Comparison of ENCODE assay signal across 17 mouse cellular contexts in the genomic region with DNA sequence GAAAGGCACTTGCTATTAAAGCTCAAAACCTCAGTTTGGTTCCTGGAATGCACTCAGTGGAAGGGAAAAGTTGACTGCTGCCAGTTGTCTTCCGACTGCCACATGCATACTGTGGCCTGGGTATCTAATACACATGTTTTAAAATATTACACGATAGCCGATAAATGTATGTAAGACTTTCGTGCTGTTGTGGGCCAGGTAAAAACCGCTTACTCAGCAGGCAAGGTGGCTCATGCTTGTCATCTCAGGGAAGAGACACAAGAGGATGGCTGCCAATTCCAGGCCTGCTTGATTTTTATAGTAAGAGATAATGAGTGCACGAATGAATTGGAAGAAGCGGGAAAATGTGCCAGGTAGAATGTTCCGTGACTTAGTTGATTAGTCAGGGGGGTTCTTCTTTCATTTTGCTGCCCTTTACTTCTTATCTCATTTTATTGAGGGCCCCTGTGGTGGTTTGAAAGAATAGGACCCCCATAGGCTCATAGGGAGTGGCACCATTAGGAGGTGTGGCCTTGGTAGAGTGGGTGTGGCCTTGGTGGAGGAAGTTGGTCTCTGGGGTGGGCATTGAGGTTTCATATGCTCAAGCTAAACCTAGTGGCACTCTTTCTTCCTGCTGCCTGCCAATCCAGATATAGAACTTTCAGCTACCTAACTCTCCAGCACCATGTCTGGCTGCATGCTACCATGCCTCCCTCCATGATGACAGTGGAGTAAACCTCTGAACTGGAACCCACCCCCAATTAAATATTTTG. TPM values are rescaled to one million over a fixed set of nuclear protein-coding genes. Genes with fewer than 3 reads are reported as not detected.
DNase-seq lines count a peak whose midpoint lies in the region; ATAC-seq lines count a peak whose summit lies in the region.
"Had no signal": no experiment of that assay in that cellular context is flagged by ENCODE, and none has a peak within 500 bp of the region (broad histone marks: within the 10 kb centered on the region; RNA-seq: fewer than 3 reads in every experiment).

No protein-coding gene starts in this region.

- H3K4me3 ChIP-seq in kidney, embryonic 16.5 days (ENCODE audit: low read length) = no peak overlapping the region
- H3K4me3 ChIP-seq in embryonic facial prominence, embryonic 12.5 days = no peak overlapping the region
- no peak overlapping the region for H3K4me3 ChIP-seq in limb, embryonic 15.5 days
- H3K4me3 ChIP-seq: heart, embryonic 10.5 days had no signal

- peaks cover 26% of the 10 kb centered on the region for H3K4me1 ChIP-seq in kidney, embryonic 16.5 days (ENCODE audit: insufficient read depth, low read length)
- peaks cover 21% of the 10 kb centered on the region for H3K4me1 ChIP-seq in embryonic facial prominence, embryonic 12.5 days
- H3K4me1 ChIP-seq in limb, embryonic 15.5 days = peaks cover 17% of the 10 kb centered on the region

- no peak for DNase-seq in kidney, postnatal 36 days
- DNase-seq in A20 (ENCODE audit: low read depth, low spot score) = peak; percentile 55
- DNase-seq in natural killer cell, adult 2 months (ENCODE audit: low spot score in 2 of 2) = no peak
- no peak for DNase-seq in gastrocnemius, postnatal 4 days (ENCODE audit: low spot score in 2 of 2)
- DNase-seq: adrenal gland, adult 8-10 months; cerebellum, adult 18-20 months; forebrain, postnatal 0 days; heart, postnatal 4 days; lung, postnatal 10 days; spleen, adult 18-20 months; thymus, postnatal 4 days had no signal

- WGBS in kidney, embryonic 16.5 days = 95% methylated on average over 8 of the region's 8 CpGs
- 88% methylated on average over 8 of the region's 8 CpGs for WGBS in embryonic facial prominence, embryonic 12.5 days
- 79% methylated on average over 8 of the region's 8 CpGs for WGBS in limb, embryonic 15.5 days

- no peaks in the 10 kb centered on the region for H3K36me3 ChIP-seq in kidney, embryonic 16.5 days (ENCODE audit: insufficient read depth, low read length)
- no peaks in the 10 kb centered on the region for H3K36me3 ChIP-seq in embryonic facial prominence, embryonic 12.5 days
- H3K36me3 ChIP-seq in limb, embryonic 15.5 days = no peaks in the 10 kb centered on the region
- H3K36me3 ChIP-seq: G1E; heart, embryonic 10.5 days had no signal

- no peak for ATAC-seq in kidney, embryonic 16.5 days (ENCODE audit: low FRiP score, low TSS enrichment)
- ATAC-seq in embryonic facial prominence, embryonic 12.5 days (ENCODE audit: insufficient number of reproducible peaks, insufficient read depth, low FRiP score, low TSS enrichment) = no peak
- ATAC-seq in limb, embryonic 15.5 days (ENCODE audit: insufficient number of reproducible peaks, low FRiP score, low TSS enrichment, low read depth) = no peak
- ATAC-seq in monocyte, adult 5-6 weeks (replicated peaks; ENCODE audit: insufficient number of reproducible peaks, low FRiP score, low TSS enrichment, poor library complexity, severe bottlenecking) = no peak

- no peak overlapping the region for H3K9ac ChIP-seq in kidney, embryonic 16.5 days (replicated peaks; ENCODE audit: low read length)
- no peak overlapping the region for H3K9ac ChIP-seq in embryonic facial prominence, embryonic 12.5 days
- no peak overlapping the region for H3K9ac ChIP-seq in limb, embryonic 15.5 days
- H3K9ac ChIP-seq: forebrain, postnatal 0 days had no signal

- H3K27ac ChIP-seq in kidney, embryonic 16.5 days (ENCODE audit: low read length) = peak overlapping the region; percentile 87; the same call in 1 of the 2 replicates
- peak overlapping the region; percentile 87 for H3K27ac ChIP-seq in embryonic facial prominence, embryonic 12.5 days
- H3K27ac ChIP-seq in limb, embryonic 15.5 days = peak overlapping the region; percentile 75; the same call in 1 of the 2 replicates

- no peak overlapping the region for H3K4me2 ChIP-seq in kidney, embryonic 16.5 days (replicated peaks; ENCODE audit: low read depth, low read length)
- no peak overlapping the region for H3K4me2 ChIP-seq in embryonic facial prominence, embryonic 12.5 days (replicated peaks)
- no peak overlapping the region for H3K4me2 ChIP-seq in limb, embryonic 15.5 days

- no peaks in the 10 kb centered on the region for H3K9me3 ChIP-seq in kidney, embryonic 16.5 days (ENCODE audit: low read length)
- H3K9me3 ChIP-seq in embryonic facial prominence, embryonic 12.5 days = no peaks in the 10 kb centered on the region
- H3K9me3 ChIP-seq in limb, embryonic 15.5 days = no peaks in the 10 kb centered on the region
- H3K9me3 ChIP-seq: G1E; heart, embryonic 10.5 days had no signal

- no peaks in the 10 kb centered on the region for H3K27me3 ChIP-seq in kidney, embryonic 16.5 days (ENCODE audit: insufficient read depth, low read length)
- no peaks in the 10 kb centered on the region for H3K27me3 ChIP-seq in embryonic facial prominence, embryonic 12.5 days
- no peaks in the 10 kb centered on the region for H3K27me3 ChIP-seq in limb, embryonic 15.5 days

RNA-seq across cellular contexts. Expression of gene Lpin2, which starts 21.9 kb away (rescaled TPM):
- polyA plus RNA-seq in kidney, embryonic 16.5 days (2015; fragmentation: Nextera tagmentation; extraction: Ambion mirVana) = 65.8 and 78.4 TPM in 2 replicates
- 59.2 and 59.4 TPM in 2 replicates for polyA plus RNA-seq in embryonic facial prominence, embryonic 12.5 days (2016; fragmentation: Nextera tagmentation; extraction: Ambion mirVana)
- 31.9 and 32.6 TPM in 2 replicates for polyA plus RNA-seq in limb, embryonic 15.5 days (2015; fragmentation: Nextera tagmentation; extraction: Ambion mirVana)
- total RNA-seq in gastrocnemius, postnatal 4 days (2021) = 10 to 100 TPM; 20.9 to 21.9 TPM
- 60.3 to 91.9 TPM (median 84.4 TPM) in 3 replicates for total RNA-seq in monocyte, adult 5-6 weeks (2017)
